Mouse (Mus musculus) embryonic facial prominence, embryonic 13.5 days (tissue): Measurements from ENCODE around the gene Add3. TPM values are rescaled to one million over a fixed set of nuclear protein-coding genes. Genes with fewer than 3 reads are reported as not detected.

ENCODE experiments used
- ATAC-seq: fragments of 200-750 bp; cut with Nextera tagmentation; 2 replicates; pipeline ENCODE4 v1.8.0; 2017; ENCODE audit warnings: low read depth; ENCODE audit not compliant: insufficient number of reproducible peaks, insufficient read depth, low FRiP score, low TSS enrichment
- H3K27ac ChIP-seq: fragments of 300-500 bp; sonication (generic); 2 replicates; pipeline ENCODE4 v1.5.1; 2015; ENCODE audit warnings: moderate library complexity, mild to moderate bottlenecking, inconsistent platforms
- H3K27me3 ChIP-seq: fragments of 300-500 bp; sonication (generic); 2 replicates; pipeline ENCODE4 v1.6.1; 2015; ENCODE audit warnings: mild to moderate bottlenecking, inconsistent platforms
- H3K36me3 ChIP-seq: fragments of 300-500 bp; sonication (generic); 2 replicates; pipeline ENCODE4 v1.6.1; 2015; ENCODE audit warnings: mild to moderate bottlenecking, inconsistent platforms
- H3K4me1 ChIP-seq: fragments of 300-500 bp; sonication (generic); 2 replicates; pipeline ENCODE4 v1.6.1; 2015; ENCODE audit warnings: inconsistent platforms
- H3K4me2 ChIP-seq: fragments of 300-500 bp; sonication (generic); 2 replicates; pipeline ENCODE4 v1.6.1; 2015; ENCODE audit warnings: moderate library complexity, mild to moderate bottlenecking, inconsistent platforms
- H3K4me3 ChIP-seq: fragments of 300-500 bp; sonication (generic); 2 replicates; pipeline ENCODE4 v1.5.1; 2015; ENCODE audit warnings: mild to moderate bottlenecking, inconsistent platforms
- H3K9ac ChIP-seq: fragments of 300-500 bp; sonication (generic); 2 replicates; pipeline ENCODE4 v1.6.1; 2015; ENCODE audit warnings: mild to moderate bottlenecking, inconsistent platforms
- H3K9me3 ChIP-seq: fragments of 300-500 bp; sonication (generic); 2 replicates; pipeline ENCODE4 v1.6.1; 2016; ENCODE audit warnings: inconsistent platforms
- WGBS: fragments of 180-500 bp; shearing (Covaris S2); methylation state at CpG from one replicate; pipeline ENCODE4 v1.1.7; 2015; ENCODE audit warnings: mixed read lengths; 5-methylcytosine and 5-hydroxymethylcytosine counted together
- polyA plus RNA-seq: library from polyadenylated mRNA; unstranded; fragments of >200 nt; fragmentation: Nextera tagmentation; extraction: Ambion mirVana; gene quantifications from 2 replicates; pipeline ENCODE4 v1.2.1, GENCODE M21; 2015

Add3 gene
- 73.8 and 78.4 TPM in 2 replicates for polyA plus RNA-seq

DNA sequence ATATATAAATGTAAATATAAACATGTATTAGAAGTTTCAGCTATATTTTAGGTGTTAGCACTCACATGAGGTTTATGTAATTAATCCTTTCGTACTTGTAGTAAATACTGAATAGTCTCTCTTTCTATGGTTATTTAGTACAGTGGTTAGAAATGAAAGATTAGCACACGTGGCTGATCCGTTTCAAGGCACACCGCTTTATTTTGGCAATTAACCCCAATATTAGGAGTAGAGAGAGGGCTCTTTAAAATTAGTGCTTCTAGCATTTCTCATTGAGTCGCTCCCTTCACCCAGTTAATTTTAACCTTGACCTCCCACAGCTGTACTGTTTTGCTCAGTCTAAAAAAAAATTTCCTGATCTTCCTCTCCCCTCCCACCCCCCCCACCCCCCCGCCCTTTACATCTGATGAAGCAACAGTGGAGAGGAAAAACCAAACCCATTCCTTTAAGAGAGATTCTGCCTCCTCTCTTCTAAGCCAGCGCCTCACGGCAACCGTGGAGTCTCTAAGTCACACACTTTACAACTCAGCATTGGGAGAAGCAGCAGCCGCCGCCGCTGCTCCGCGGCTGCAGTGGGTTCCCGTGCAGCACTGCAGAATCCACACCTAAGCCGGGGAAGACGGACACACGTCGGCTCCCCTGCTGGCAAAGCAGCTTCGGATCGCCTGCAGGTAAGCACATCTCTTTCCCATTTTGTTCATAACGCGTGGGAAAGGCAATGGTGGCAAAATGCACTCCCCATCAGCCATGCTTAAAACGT is at the start of gene Add3:
TSS of gene Add3 (plus strand) at position 400 of the 760 bp plus-strand sequence.
- H3K4me3 ChIP-seq: peak within 1 kb of the TSS; percentile 91
- 4% methylated on average over 24 of the region's 24 CpGs for WGBS
- H3K4me1 ChIP-seq: peaks cover 52% of the 10 kb centered on the region
- no peaks in the 10 kb centered on the region for H3K27me3 ChIP-seq
- peak within 1 kb of the TSS; percentile 94 for H3K27ac ChIP-seq
- no peaks in the 10 kb centered on the region for H3K9me3 ChIP-seq
- ATAC-seq: no peak
- no peaks in the 10 kb centered on the region for H3K36me3 ChIP-seq
- H3K4me2 ChIP-seq: peak within 1 kb of the TSS; percentile 80
- peak within 1 kb of the TSS; percentile 79 for H3K9ac ChIP-seq

DNA sequence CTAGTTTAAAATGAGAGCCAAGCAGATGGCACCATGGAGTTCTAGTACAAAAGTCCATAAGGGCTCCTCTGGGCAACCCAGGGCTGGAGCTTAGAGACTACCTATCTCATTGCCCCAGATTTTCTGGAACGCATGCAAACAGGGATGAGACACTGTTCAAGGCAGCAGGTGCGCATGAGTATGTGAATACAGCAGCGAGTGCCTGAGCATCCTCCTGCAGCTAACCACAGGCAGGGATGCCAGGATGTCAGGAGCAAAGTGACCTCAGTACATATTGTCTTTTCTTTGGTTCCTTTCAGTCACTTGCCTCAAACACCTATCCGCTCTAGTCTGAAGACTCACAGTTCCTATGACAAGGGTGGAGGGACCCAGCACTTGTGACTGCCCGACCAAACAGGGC is 49.6 kb upstream of the Add3 start:
- H3K27me3 ChIP-seq: no peaks in the 10 kb centered on the region
- H3K9ac ChIP-seq: no peak overlapping the region
- 94% methylated on average over 5 of the region's 5 CpGs for WGBS
- H3K4me1 ChIP-seq: peaks cover 23% of the 10 kb centered on the region
- H3K9me3 ChIP-seq: no peaks in the 10 kb centered on the region
- H3K4me3 ChIP-seq: no peak overlapping the region
- H3K27ac ChIP-seq: no peak overlapping the region
- ATAC-seq: no peak
- H3K4me2 ChIP-seq: no peak overlapping the region
- H3K36me3 ChIP-seq: no peaks in the 10 kb centered on the region

- H3K4me2 ChIP-seq: no peak overlapping the region
- H3K27me3 ChIP-seq: no peaks in the 10 kb centered on the region
- ATAC-seq: no peak
- H3K9ac ChIP-seq: no peak overlapping the region
- 68% methylated on average over 6 of the region's 6 CpGs for WGBS
- H3K9me3 ChIP-seq: no peaks in the 10 kb centered on the region
- H3K4me1 ChIP-seq: peaks cover 13% of the 10 kb centered on the region
- H3K4me3 ChIP-seq: no peak overlapping the region
- H3K27ac ChIP-seq: no peak overlapping the region
- H3K36me3 ChIP-seq: no peaks in the 10 kb centered on the region
Measured at GRCm38 (mm10) chr19:53092251-53092650, 48.0 kb upstream of the Add3 start.

- Histone ChIP-seq H3K9me3 (no peaks in the 10 kb centered on the region), H3K4me2 (no peak overlapping the region), H3K4me1 (0 out of 2 replicates have a peak, but pooled peaks cover 4% of the 10 kb centered on the region), H3K4me3 (no peak overlapping the region), H3K9ac (no peak overlapping the region), H3K27me3 (no peaks in the 10 kb centered on the region), H3K27ac (no peak overlapping the region), H3K36me3 (no peaks in the 10 kb centered on the region)
- ATAC-seq: no peak
- 78% methylated on average over 3 of the region's 3 CpGs for WGBS
Measured at GRCm38 (mm10) chr19:53093294-53093693, 46.9 kb upstream of the Add3 start.

- Histone ChIP-seq H3K27me3 (no peaks in the 10 kb centered on the region), H3K36me3 (no peaks in the 10 kb centered on the region), H3K4me3 (no peak overlapping the region), H3K9ac (no peak overlapping the region), H3K27ac (no peak overlapping the region), H3K9me3 (no peaks in the 10 kb centered on the region), H3K4me2 (no peak overlapping the region), H3K4me1 (0 out of 2 replicates have a peak, but pooled peaks cover 4% of the 10 kb centered on the region)
- ATAC-seq: no peak
- whole genome bisulfite sequencing: 92% methylated on average over 4 of the region's 4 CpGs
Measured at GRCm38 (mm10) chr19:53094684-53095083, 45.6 kb upstream of the Add3 start.

DNA sequence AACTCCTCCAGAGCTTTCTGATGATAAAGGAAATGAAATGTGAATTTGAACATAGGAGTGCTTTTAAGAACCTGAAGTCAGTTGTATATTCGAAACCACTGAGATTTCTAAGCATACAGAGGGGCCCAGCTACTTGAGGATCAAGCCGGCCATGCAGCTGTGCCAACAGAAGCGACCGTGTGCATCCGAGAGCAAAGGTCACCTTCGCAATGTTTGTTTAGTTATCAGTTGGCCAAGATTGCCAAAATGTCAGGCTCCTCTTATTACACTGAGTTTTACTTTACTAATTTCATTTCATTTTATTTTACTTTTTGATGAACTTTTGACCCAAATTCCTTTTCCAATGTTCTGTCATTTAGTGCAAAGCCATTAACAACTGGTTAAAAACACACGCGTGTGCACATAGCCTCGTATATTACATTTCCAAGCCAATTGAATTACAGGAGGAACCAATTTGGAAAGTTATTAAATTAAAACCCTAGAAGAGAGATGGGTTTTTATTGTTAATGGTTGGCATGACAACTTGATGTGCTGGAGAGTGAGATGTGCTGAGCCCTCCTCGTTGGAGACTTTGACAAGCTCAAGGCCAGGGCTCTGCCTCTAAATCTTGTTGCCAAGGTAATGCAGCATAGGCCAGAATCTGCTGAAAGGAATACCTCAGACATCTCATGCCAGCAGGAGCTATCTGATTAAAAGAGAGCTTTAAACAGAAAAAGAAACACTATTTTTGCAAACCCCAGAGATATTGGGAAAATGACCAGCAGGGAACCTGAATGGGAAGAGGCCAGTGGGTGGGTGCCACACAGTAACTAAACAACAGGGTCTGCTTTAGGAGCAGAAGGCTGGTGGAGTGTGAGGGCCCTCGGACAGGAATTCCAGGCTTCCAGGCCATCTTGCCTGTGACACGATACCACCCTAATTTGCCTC is 38.6 kb upstream of the Add3 start:
- Histone ChIP-seq H3K27ac (no peak overlapping the region), H3K4me3 (no peak overlapping the region), H3K36me3 (no peaks in the 10 kb centered on the region), H3K9me3 (no peaks in the 10 kb centered on the region), H3K4me2 (no peak overlapping the region), H3K27me3 (no peaks in the 10 kb centered on the region), H3K9ac (no peak overlapping the region), H3K4me1 (peaks cover 25% of the 10 kb centered on the region)
- WGBS: 48% methylated on average over 12 of the region's 12 CpGs
- ATAC-seq: no peak

GRCm38 (mm10) chr19:53105374-53106090 is 34.7 kb upstream of the Add3 start:
- ATAC-seq: no peak
- Histone ChIP-seq H3K27me3 (no peaks in the 10 kb centered on the region), H3K4me3 (no peak overlapping the region), H3K27ac (no peak overlapping the region), H3K36me3 (no peaks in the 10 kb centered on the region), H3K4me2 (0 out of 2 replicates have a peak overlapping the region, but pooled peaks have one; percentile 30), H3K9ac (no peak overlapping the region), H3K9me3 (no peaks in the 10 kb centered on the region), H3K4me1 (peaks cover 28% of the 10 kb centered on the region)
- WGBS: 45% methylated on average over 26 of the region's 26 CpGs

DNA sequence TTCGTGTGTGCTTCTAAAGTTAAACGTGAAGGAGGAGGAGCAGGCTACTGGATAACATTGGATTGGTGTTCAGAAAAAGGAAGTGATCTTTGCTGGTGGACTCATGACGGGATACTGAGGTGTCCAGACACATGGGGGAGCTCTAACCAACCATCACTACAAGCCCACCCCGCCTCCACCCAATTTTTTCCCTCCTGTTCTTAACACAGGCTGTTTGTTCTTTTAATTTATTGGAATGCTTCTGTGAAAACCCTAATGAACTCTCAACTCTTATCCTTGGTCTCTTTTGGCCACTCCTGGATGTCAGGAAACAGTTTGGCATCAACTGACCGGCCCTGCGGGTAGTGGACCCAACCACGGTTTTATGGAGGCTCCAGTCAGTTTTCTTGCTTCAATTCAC is 33.3 kb upstream of the Add3 start:
- Histone ChIP-seq H3K4me1 (peaks cover 23% of the 10 kb centered on the region), H3K9ac (no peak overlapping the region), H3K4me3 (no peak overlapping the region), H3K4me2 (no peak overlapping the region), H3K27ac (no peak overlapping the region), H3K27me3 (no peaks in the 10 kb centered on the region), H3K9me3 (no peaks in the 10 kb centered on the region), H3K36me3 (no peaks in the 10 kb centered on the region)
- 84% methylated on average over 7 of the region's 7 CpGs for WGBS
- no peak for ATAC-seq

DNA sequence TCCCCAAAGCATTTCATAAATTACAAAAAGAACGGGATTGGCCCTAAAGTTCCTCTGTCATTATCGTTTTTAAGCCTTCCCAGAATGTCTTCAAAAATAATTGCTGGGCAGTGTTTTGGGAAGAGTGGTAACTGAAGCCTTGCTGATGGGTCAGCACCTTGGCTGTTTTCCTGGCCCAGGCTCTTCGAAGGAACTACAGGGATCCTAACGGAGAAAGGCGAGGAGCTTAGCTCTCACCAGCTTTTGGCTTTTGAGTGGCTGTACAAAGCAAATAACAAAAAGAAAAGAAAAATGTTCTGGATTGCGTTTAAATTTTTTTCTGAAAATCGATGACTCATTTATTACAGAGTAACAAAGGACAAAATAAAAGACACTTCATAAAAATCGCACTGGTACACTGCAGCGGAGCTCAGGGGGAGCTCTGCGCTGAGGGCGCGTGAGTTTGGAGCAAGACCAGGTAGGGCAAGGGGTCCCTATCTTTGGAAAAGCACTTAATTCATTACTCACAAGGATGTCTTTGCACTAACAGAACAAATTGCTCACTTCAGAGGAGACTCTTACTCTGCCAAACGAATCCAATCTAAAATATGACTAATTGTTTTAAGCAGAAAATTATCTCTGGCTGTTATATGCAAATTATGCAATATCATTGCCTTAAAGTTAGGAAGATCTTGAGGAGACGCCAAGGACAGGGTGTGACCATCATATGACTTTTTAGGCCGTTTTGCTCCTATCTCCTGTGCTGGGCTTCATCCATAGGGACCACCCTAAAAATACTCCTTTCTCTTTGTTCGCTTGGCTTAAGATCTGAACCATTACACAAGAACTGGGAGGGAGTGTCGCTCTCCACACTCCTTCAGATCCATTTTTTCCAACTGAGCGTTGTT is 32.6 kb upstream of the Add3 start:
- no peak for ATAC-seq
- Histone ChIP-seq H3K4me3 (no peak overlapping the region), H3K4me2 (no peak overlapping the region), H3K27ac (no peak overlapping the region), H3K36me3 (no peaks in the 10 kb centered on the region), H3K4me1 (peaks cover 22% of the 10 kb centered on the region), H3K9ac (no peak overlapping the region), H3K9me3 (no peaks in the 10 kb centered on the region), H3K27me3 (no peaks in the 10 kb centered on the region)
- 80% methylated on average over 18 of the region's 18 CpGs for WGBS

DNA sequence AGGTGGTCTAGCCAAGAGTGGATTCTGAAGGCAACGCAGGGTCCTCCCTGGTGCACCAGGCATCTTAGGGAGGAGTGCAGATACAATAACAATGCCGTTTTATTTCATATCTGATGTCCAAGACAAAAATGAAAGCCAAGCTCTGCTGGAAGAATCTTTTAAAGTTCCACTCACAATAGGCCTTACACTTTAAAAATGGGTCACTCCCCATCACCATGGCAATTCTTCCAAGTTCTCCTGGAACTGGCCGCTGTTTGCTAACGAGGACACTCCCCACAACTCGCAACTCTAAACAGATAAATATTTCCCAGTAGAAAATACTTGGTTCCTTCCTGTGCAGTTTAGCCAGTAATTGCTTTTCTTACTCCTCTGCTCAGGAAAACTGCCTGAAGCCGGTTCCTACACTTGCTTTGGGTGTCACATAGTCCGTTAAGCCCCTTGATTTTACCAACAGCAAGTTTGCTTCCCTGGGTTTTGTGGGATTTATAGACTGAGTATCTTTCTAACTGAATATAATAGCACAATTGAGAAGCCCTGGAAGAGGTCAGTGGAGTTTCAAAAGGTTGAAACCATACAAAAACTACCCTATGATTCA is 28.1 kb upstream of the Add3 start:
- Histone ChIP-seq H3K9ac (no peak overlapping the region), H3K27ac (no peak overlapping the region), H3K36me3 (no peaks in the 10 kb centered on the region), H3K4me2 (no peak overlapping the region), H3K4me1 (peaks cover 8% of the 10 kb centered on the region; the same call in 1 of the 2 replicates), H3K27me3 (no peaks in the 10 kb centered on the region), H3K4me3 (no peak overlapping the region), H3K9me3 (no peaks in the 10 kb centered on the region)
- ATAC-seq: no peak
- 55% methylated on average over 7 of the region's 7 CpGs for WGBS
